Mouse (Mus musculus): ENCODE data around the gene Mgat4e.
"Not testable (repeated sequence)": the region's sequence is repeated elsewhere in the genome, so short reads cannot be mapped to it uniquely, and the experiment has no call there.

Mgat4e gene

GRCm38 (mm10) chr1:134555871-134556670, 6.6 kb upstream of the Mgat4e start:
- peak; percentile 86 for DNase-seq (ENCODE audit: low spot score)

- DNase-seq (ENCODE audit: low spot score): peak; percentile 56
These were observed 5.9 kb upstream of the Mgat4e start for GRCm38 (mm10) chr1:134555240-134555870.

- DNase-seq (ENCODE audit: low spot score): no peak
These were observed 2.9 kb upstream of the Mgat4e start for GRCm38 (mm10) chr1:134552396-134552795.

- no peak for DNase-seq (ENCODE audit: low spot score)
These were observed 2.4 kb upstream of the Mgat4e start for GRCm38 (mm10) chr1:134551869-134552268.

- DNase-seq (ENCODE audit: low spot score): no peak
These were observed 1.3 kb downstream of the Mgat4e start for GRCm38 (mm10) chr1:134548231-134548630.

- DNase-seq (ENCODE audit: low spot score): no peak
These were observed 8.9 kb downstream of the Mgat4e start for GRCm38 (mm10) chr1:134540610-134541009.

- DNase-seq (ENCODE audit: low spot score): no peak
These were observed 14.0 kb downstream of the Mgat4e start for GRCm38 (mm10) chr1:134535513-134535912.

- DNase-seq (ENCODE audit: low spot score): no peak
These were observed 14.4 kb downstream of the Mgat4e start for GRCm38 (mm10) chr1:134535054-134535453.

GRCm38 (mm10) chr1:134533710-134534109, 15.8 kb downstream of the Mgat4e start:
- DNase-seq (ENCODE audit: low spot score): not testable (repeated sequence)

GRCm38 (mm10) chr1:134530618-134531017, 18.9 kb downstream of the Mgat4e start:
- no peak for DNase-seq (ENCODE audit: low spot score)

- no peak for DNase-seq (ENCODE audit: low spot score)
These were observed 22.7 kb downstream of the Mgat4e start for GRCm38 (mm10) chr1:134526752-134527151.

GRCm38 (mm10) chr1:134525015-134525414, 24.5 kb downstream of the Mgat4e start:
- DNase-seq (ENCODE audit: low spot score): no peak

GRCm38 (mm10) chr1:134524424-134524823, 25.1 kb downstream of the Mgat4e start:
- no peak for DNase-seq (ENCODE audit: low spot score)

GRCm38 (mm10) chr1:134522325-134522724, 27.2 kb downstream of the Mgat4e start:
- DNase-seq (ENCODE audit: low spot score): no peak

- DNase-seq (ENCODE audit: low spot score): no peak
These were observed 28.3 kb downstream of the Mgat4e start for GRCm38 (mm10) chr1:134521163-134521562.

GRCm38 (mm10) chr1:134520001-134520721, 29.3 kb downstream of the Mgat4e start:
- no peak for DNase-seq (ENCODE audit: low spot score)

GRCm38 (mm10) chr1:134519201-134519600, 30.3 kb downstream of the Mgat4e start:
- not testable (repeated sequence) for DNase-seq (ENCODE audit: low spot score)

GRCm38 (mm10) chr1:134518677-134519076, 30.8 kb downstream of the Mgat4e start:
- peak; percentile 90 for DNase-seq (ENCODE audit: low spot score)

- not testable (repeated sequence) for DNase-seq (ENCODE audit: low spot score)
These were observed 31.6 kb downstream of the Mgat4e start for GRCm38 (mm10) chr1:134517841-134518240.

- DNase-seq (ENCODE audit: low spot score): no peak
These were observed 32.8 kb downstream of the Mgat4e start for GRCm38 (mm10) chr1:134516491-134517198.

- no peak for DNase-seq (ENCODE audit: low spot score)
These were observed 33.6 kb downstream of the Mgat4e start for GRCm38 (mm10) chr1:134515891-134516290.
